Mouse (Mus musculus) cerebellum, adult 9-11 months (tissue): ENCODE data around the gene Gm21173.
"Not testable (repeated sequence)": the region's sequence is repeated elsewhere in the genome, so short reads cannot be mapped to it uniquely, and the experiment has no call there.

ENCODE experiments used
- DNase-seq: peaks from one replicate; pipeline ENCODE4 v3.0.0; 2022

The Gm21173 gene

GRCm38 (mm10) chrY:76761300-76761699 is at the start of gene Gm21173:
Gene Gm21173, plus strand, starts transcription at chrY:76761600.
- not testable (repeated sequence) for DNase-seq
